Comparison of ENCODE assay signal across 22 mouse cellular contexts in the genomic region with DNA sequence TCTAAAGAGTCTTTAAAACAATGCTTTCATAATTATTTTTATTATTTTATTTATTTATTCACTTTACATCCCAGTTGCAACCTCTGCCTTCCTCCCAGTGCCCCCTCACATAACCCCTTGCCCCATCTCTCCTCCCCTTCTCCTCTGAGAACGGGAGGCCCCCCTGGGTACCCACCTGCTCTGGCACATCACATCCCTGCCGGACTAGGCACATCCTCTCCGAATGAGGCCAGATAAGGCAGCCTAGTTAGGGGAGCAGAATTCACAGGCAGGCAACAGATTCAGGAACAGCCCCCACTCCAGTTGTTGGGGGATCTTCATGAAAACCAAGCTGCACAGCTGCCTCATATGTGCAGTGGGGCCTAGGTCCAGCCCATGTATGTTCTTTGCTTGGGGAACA. TPM values are rescaled to one million over a fixed set of nuclear protein-coding genes. Genes with fewer than 3 reads are reported as not detected.
DNase-seq lines count a peak whose midpoint lies in the region; ATAC-seq lines count a peak whose summit lies in the region.
"Had no signal": no experiment of that assay in that cellular context is flagged by ENCODE, and none has a peak within 500 bp of the region (broad histone marks: within the 10 kb centered on the region; RNA-seq: fewer than 3 reads in every experiment).

No protein-coding gene starts in this region.

- H3K4me1 ChIP-seq in forebrain, embryonic 10.5 days, result peaks cover 6% of the 10 kb centered on the region; the same call in 1 of the 2 replicates
- H3K4me1 ChIP-seq in forebrain, embryonic 12.5 days, result no peaks in the 10 kb centered on the region
- H3K4me1 ChIP-seq in limb, embryonic 10.5 days, result no peaks in the 10 kb centered on the region
- H3K4me1 ChIP-seq: forebrain, embryonic 13.5 days; forebrain, embryonic 15.5 days had no signal

- no peak overlapping the region for H3K4me3 ChIP-seq in forebrain, embryonic 10.5 days
- H3K4me3 ChIP-seq in forebrain, embryonic 12.5 days (replicated peaks), result no peak overlapping the region
- no peak overlapping the region for H3K4me3 ChIP-seq in limb, embryonic 10.5 days
- H3K4me3 ChIP-seq: forebrain, embryonic 13.5 days; forebrain, embryonic 15.5 days had no signal

- no peak overlapping the region for H3K4me2 ChIP-seq in forebrain, embryonic 12.5 days
- H3K4me2 ChIP-seq: forebrain, embryonic 13.5 days; forebrain, embryonic 15.5 days had no signal

- H3K36me3 ChIP-seq in forebrain, embryonic 10.5 days (replicated peaks), result no peaks in the 10 kb centered on the region
- no peaks in the 10 kb centered on the region for H3K36me3 ChIP-seq in forebrain, embryonic 12.5 days (replicated peaks)
- H3K36me3 ChIP-seq in limb, embryonic 10.5 days, result no peaks in the 10 kb centered on the region
- H3K36me3 ChIP-seq: forebrain, embryonic 15.5 days had no signal

- no peak overlapping the region for H3K27ac ChIP-seq in forebrain, embryonic 10.5 days
- no peak overlapping the region for H3K27ac ChIP-seq in forebrain, embryonic 12.5 days
- no peak overlapping the region for H3K27ac ChIP-seq in limb, embryonic 10.5 days
- H3K27ac ChIP-seq: forebrain, embryonic 13.5 days; forebrain, embryonic 15.5 days had no signal

- H3K9ac ChIP-seq in forebrain, embryonic 12.5 days, result no peak overlapping the region
- H3K9ac ChIP-seq: forebrain, embryonic 13.5 days; forebrain, embryonic 15.5 days had no signal

- H3K27me3 ChIP-seq in forebrain, embryonic 10.5 days (ENCODE audit: poor library complexity, severe bottlenecking), result 0 out of 2 replicates have a peak, but pooled peaks cover 2% of the 10 kb centered on the region
- no peaks in the 10 kb centered on the region for H3K27me3 ChIP-seq in forebrain, embryonic 12.5 days
- no peaks in the 10 kb centered on the region for H3K27me3 ChIP-seq in limb, embryonic 10.5 days (ENCODE audit: low read depth, poor library complexity, severe bottlenecking)
- H3K27me3 ChIP-seq: forebrain, embryonic 13.5 days; forebrain, embryonic 15.5 days had no signal

- DNase-seq in forebrain, embryonic 10.5 days (ENCODE audit: extremely low spot score, low spot score), result peak; percentile 11
- DNase-seq in heart, adult 11 months, result peak; percentile 55
- DNase-seq in heart, adult 18-20 months, result no peak
- peak; percentile 33 for DNase-seq in testis, postnatal 10 days (ENCODE audit: low spot score)
- no peak for DNase-seq in testis, postnatal 14 days (ENCODE audit: low spot score)
- DNase-seq in limb, embryonic 10.5 days (ENCODE audit: low spot score), result peak; percentile 12
- no peak for DNase-seq in gastrocnemius, postnatal 25 days
- DNase-seq: adrenal gland, adult 2 months; adrenal gland, postnatal 10 days; adrenal gland, postnatal 25 days; cerebellum, adult 11 months; cerebellum, adult 18-20 months; cerebellum, adult 8-10 months; cerebellum, adult 9-11 months; cerebellum, postnatal 14 days; cerebellum, postnatal 36 days; embryo, embryonic 11 days had no signal

- no peaks in the 10 kb centered on the region for H3K9me3 ChIP-seq in forebrain, embryonic 10.5 days
- H3K9me3 ChIP-seq in forebrain, embryonic 12.5 days, result no peaks in the 10 kb centered on the region
- H3K9me3 ChIP-seq in limb, embryonic 10.5 days (replicated peaks), result no peaks in the 10 kb centered on the region
- H3K9me3 ChIP-seq: forebrain, embryonic 13.5 days; forebrain, embryonic 15.5 days had no signal

- ATAC-seq in forebrain, embryonic 12.5 days (ENCODE audit: low FRiP score), result no peak
- ATAC-seq: forebrain, embryonic 13.5 days; forebrain, embryonic 15.5 days had no signal

- 88% methylated on average over 3 of the region's 3 CpGs for WGBS in forebrain, embryonic 10.5 days
- 87% methylated on average over 3 of the region's 3 CpGs for WGBS in forebrain, embryonic 12.5 days
- WGBS in limb, embryonic 10.5 days, result 89% methylated on average over 3 of the region's 3 CpGs

RNA-seq across cellular contexts. Expression of gene Ephb1, which starts 17.4 kb away (rescaled TPM):
- polyA plus RNA-seq in forebrain, embryonic 10.5 days (2016; fragmentation: Nextera tagmentation; extraction: Ambion mirVana), result 9.1 and 11.0 TPM in 2 replicates
- polyA plus RNA-seq in forebrain, embryonic 12.5 days (2016; fragmentation: Nextera tagmentation; extraction: Ambion mirVana), result 26.7 and 28.7 TPM in 2 replicates
- total RNA-seq in heart, adult 18-20 months (2021), result 10 to 100 TPM; 20.6 to 22.5 TPM
- 1.1 and 1.2 TPM in 2 replicates for polyA plus RNA-seq in limb, embryonic 10.5 days (2016; fragmentation: Nextera tagmentation; extraction: Ambion mirVana)
- total RNA-seq in gastrocnemius, postnatal 25 days (2021), result 1 to 10 TPM in 1 of 2 experiments, under 1 TPM in 1; 0.87 to 1.3 TPM
- total RNA-seq: common myeloid progenitor, adult 5-6 weeks; MEL had no signal

Comparison
In these comparisons a context has a peak if more than half of its experiments do, and no peak if none do; other contexts are left out.
1. DNase-seq: peak in forebrain, embryonic 10.5 days (single experiment), heart, adult 11 months (single experiment), testis, postnatal 10 days (single experiment) and limb, embryonic 10.5 days (single experiment); none in heart, adult 18-20 months (0 of 2), testis, postnatal 14 days (single experiment) and gastrocnemius, postnatal 25 days (single experiment).